Mouse (Mus musculus): Measurements from ENCODE around the gene Dnajb6.
"Not testable (repeated sequence)": the region's sequence is repeated elsewhere in the genome, so short reads cannot be mapped to it uniquely, and the experiment has no call there.

Gene Dnajb6

DNA sequence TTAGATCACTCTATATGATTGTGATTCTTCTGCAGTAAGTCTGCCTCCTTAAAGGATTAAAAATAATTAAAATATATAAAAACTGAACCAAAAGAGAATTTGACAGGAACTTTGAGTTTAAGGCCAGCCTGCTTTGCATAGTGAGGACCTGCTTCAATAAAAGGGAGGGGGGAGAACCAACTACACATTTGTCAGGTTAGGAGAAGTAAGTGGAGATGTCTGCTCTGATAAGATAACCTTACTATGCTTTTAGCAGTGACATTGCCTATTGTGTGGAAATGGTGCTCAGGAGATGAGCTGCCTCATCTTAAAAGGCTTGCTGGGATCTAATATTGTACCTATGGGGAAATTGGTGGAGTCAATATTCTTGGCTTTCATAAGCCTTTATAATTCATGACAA is 17.4 kb downstream of the Dnajb6 start:
- DNase-seq (ENCODE audit: low read depth in 1 of 2, low spot score in 2 of 2), result no peak

DNA sequence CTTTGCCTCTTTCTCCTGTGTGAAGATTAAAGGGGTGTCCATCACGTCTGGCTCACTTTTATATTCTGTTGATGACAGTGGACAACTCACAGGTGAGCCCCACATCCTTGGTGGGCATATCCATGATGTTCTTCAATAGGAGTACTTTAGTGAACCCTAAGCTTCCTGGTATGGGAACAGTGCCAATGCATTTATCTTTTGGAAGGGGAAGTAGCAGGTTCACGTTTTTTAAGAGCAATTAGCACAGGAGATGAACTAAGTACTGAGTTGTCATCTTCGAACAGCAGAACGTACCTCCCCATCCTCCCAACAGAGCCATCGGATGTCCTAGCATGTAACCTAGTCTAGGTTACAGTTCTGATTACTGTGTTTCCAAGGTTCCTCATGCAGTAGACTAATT is 23.8 kb downstream of the Dnajb6 start:
- no peak for DNase-seq (ENCODE audit: low read depth in 1 of 2, low spot score in 2 of 2)

DNA sequence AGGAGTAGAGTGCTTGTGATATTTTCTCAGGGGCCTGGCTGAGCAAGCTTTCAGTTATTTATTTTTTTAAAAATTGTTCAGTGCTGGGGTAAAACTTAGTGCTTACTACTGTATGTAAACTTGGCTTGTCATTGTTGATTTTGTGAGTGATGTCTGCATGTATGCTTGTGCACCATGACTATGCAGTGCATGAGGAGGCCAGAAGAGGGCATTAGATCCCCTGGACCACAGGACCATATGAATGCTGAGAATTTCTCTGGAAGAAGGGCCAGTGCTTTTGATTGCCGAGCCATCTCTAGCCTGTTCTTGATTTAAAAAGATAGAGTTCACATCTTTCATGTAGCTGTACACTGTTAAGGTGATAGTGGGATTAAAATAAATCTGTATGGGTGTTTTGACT is 35.4 kb downstream of the Dnajb6 start:
- DNase-seq (ENCODE audit: low read depth in 1 of 2, low spot score in 2 of 2), result no peak

DNA sequence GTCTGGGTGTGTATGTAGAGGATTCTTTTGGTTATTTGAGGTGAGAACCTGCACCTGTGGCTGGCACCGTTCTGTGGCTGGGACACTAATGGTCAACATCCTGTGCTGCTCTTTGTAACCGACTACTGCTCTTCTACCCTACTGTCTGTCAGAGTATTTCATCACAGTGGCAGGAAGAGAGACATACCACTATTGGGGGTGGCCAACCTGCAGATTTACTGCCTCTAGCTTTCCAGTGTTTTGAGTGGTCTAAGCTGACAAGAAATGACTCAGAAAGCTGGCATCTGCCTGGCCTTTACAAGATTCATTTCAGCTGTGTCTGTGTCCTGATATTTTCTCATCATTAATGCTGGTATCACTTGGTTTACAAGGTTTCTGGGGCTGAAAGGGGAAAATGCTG is 36.5 kb downstream of the Dnajb6 start:
- DNase-seq (ENCODE audit: low read depth in 1 of 2, low spot score in 2 of 2), result no peak

DNA sequence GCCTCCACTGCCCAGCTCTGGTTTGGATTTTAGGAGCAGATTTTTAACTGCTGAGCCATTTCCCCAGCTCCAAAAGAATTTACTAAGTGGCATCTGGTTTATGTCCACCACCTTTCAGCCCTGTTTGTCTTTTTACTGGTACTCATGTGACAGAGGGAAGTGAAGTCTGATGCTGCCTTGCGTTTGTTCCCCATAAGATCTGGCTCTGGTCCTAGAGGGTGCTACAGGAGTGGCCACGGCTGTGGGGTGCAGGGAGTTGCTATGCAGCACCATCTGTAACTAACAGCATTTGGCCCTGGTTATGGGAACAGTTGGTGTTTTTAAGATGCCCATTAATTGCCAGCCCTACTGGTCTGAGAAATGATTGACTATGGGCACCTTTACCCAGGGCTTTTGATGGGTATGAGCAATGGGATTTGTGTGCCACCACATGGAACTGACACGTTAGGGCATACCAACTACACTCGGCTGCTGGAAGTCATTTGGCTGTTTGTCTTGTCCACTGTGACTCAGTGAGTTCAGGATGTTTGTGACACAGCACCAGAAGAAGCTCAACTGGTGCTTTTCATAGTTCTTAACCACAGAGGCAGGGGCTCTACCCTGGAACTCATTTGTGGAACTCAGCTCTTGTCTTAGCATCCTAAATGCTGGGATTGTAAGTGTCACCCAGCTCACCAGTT is 37.3 kb downstream of the Dnajb6 start:
- no peak for DNase-seq (ENCODE audit: low read depth in 1 of 2, low spot score in 2 of 2)

DNA sequence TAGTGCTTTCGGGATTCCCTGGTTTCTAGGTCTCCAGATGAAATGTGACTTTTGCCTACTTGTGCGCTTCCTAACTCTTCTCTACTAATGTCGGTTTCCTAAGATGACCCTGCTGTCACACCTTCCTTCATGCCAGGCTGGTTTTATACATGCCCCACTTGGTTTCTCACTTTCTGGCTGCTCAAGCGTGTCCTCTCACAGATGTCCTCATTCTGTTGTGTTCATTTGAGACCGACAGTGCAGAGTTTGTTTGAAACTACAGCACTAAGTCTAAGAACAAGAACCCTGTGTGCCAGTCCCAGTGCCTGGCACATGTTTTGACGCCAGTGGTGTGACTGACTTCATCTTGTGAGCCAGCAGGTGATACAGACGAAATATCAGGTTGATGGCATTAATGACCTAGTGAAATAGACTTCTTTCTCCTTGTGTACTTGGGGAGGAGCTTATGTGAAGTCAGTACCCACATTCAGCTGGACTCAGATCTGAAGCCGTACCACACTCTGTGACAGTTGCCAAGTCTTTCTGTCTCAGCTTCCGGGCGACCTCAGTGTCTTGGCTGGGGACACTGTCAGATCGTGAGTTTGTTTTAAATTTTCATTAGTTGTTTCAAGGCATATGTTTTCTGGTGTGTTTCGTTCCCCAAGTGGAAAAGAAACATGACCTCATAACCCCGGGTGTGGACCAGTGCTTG is 38.1 kb downstream of the Dnajb6 start:
- no peak for DNase-seq (ENCODE audit: low read depth in 1 of 2, low spot score in 2 of 2)

DNA sequence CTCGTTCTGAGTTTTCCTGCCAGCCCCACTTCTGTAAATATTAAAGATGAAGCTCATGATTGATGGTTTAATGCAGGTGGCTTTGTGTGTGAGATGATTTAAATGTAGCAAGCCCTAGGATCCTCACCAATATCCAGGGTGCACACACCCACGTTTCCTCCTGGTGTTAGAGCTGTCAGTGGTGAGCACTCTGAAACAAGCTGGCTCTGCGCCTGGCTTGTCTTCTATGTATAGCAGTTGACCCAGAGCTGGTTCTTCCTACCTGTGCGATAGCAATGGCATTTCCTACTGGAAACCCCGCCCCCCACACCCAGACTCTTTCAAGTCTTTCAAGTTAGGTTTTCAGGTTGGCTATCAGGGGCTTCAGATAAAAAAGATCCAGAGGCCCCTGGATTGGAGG is 39.9 kb downstream of the Dnajb6 start:
- no peak for DNase-seq (ENCODE audit: low read depth in 1 of 2, low spot score in 2 of 2)

DNA sequence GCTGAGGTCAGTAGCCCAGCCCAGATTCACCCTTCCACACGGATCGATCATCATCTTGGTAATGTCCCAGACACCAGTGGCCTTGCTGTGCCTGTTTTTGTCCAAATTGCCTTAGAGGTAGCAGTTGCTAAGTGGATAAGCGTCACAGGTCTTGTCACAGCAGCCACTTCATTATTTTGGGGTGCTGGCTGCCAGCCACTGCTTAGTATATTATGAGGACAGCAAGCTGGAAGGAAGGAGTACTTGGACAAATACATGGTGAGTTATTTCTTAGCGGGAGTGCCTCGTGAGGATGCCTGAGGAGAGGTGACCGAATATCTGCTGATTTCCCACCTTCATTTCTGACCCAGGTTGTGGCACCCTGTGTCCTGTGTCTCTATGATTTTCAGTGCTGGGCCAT is 42.5 kb downstream of the Dnajb6 start:
- no peak for DNase-seq (ENCODE audit: low read depth in 1 of 2, low spot score in 2 of 2)

DNA sequence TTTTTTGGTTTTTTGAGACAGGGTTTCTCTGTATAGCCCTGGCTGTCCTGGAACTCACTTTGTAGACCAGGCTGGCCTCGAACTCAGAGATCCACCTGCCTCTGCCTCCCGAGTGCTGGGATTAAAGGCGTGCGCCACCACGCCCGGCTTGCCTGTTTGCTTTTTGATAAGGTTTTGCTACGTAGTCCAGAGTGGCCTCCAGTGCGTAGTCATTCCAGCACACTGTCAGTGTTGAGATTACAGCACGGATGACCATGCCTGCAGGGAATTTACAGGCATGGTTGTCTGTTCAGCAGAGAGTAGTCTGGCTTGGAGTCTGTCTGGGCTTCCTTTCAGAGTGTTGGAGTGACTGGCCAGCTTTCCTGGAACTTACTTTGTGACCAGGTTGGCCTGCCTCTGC is 44.2 kb downstream of the Dnajb6 start:
- not testable (repeated sequence) for DNase-seq (ENCODE audit: low read depth in 1 of 2, low spot score in 2 of 2)

DNA sequence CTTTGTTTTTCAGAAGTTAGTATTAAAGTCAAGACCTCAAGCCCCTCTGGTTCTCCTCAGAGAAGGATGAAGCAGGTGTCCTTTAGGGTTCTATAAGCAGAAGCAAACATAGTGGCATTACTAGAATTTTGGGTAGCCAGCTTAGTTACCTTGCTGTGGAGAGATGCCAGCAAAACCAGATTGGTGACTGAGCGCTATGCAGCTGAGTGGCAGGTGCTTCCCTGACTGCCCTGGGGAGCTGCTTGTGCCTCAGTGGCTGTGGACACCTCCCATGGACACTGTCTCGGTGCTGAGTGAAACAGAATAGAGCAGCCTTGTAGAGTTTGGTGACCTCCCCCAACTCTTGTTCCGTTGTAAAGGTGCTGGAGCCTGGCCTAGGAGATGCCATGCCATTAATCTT is 46.8 kb downstream of the Dnajb6 start:
- DNase-seq (ENCODE audit: low read depth in 1 of 2, low spot score in 2 of 2), result no peak

DNA sequence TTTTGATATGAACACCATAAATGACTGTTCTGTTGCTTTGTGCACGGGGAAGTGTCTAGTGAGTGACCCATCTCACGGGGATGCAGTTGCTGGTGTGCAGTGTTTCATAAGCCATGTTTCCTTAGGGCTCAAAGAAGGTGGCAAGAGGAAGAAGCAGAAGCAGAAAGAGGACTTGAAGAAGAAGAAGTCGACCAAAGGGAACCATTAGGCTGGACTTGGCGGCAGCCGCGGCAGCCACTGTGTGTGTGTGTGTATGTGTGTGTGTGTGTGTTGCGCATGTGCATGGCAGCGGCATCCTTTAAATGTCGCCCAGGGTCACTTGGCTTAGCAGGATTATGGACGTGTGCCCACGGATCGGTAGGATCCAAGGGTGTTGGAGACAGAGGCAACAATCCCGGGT is 49.4 kb downstream of the Dnajb6 start:
- not testable (repeated sequence) for DNase-seq (ENCODE audit: low read depth in 1 of 2, low spot score in 2 of 2)

DNA sequence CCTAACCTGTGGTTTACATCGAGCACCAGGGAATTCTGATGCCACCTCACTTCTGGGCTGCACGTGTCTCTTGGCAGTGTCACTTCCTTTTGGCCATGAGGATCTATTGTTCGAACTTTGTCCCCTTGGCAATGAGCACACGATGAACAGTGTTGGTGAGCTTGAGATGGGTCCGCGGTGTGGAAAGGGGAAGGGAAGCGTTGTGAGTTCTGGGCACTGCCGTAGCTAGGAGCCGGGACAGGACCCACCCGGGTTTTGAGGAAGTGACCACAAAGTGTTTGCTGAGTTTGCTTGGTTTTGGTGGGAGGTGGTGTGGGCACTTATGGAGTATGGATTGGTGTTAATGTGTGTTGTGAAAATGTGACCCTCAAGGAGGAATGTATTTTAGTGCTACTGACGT is 50.5 kb downstream of the Dnajb6 start:
- not testable (repeated sequence) for DNase-seq (ENCODE audit: low read depth in 1 of 2, low spot score in 2 of 2)

DNA sequence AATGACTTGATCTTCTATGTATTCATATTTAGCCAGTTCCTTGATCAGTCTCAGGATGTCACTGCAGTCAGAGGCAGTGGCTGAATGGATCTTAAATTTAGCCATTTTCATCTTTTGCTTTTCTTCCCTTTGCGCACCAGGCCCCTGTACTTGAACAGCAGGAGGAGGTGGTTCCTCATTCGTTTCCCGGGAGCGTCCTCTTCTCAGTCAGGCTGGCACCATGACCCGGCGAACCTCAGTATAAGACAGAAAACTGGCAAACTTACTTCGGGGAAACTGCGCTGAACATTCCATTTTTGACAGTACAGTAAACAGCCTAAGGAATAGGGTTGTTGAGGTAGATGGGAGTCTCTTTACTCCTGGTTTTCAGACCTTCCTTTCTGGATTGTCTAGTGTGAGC is 59.4 kb downstream of the Dnajb6 start:
- not testable (repeated sequence) for DNase-seq (ENCODE audit: low read depth in 1 of 2, low spot score in 2 of 2)

DNA sequence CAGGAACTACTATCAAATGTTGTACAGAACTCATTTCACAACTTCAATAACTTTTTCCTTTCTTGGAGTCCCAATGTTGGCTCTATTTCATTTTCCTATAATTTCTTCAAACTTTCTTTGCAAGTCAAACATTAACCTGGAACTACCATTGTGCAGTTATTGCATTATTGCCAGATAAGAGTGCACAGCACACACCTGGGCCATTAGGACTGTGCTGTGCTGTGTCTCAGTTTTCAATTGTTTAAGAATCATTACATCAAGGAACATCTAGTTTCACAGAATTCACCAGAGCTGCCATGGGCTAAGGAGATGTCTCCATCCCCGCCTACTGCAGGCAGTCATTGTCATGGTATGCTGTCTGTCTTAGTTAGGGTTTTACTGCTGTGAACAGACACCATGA is 73.5 kb downstream of the Dnajb6 start:
- DNase-seq (ENCODE audit: low read depth in 1 of 2, low spot score in 2 of 2), result no peak

DNA sequence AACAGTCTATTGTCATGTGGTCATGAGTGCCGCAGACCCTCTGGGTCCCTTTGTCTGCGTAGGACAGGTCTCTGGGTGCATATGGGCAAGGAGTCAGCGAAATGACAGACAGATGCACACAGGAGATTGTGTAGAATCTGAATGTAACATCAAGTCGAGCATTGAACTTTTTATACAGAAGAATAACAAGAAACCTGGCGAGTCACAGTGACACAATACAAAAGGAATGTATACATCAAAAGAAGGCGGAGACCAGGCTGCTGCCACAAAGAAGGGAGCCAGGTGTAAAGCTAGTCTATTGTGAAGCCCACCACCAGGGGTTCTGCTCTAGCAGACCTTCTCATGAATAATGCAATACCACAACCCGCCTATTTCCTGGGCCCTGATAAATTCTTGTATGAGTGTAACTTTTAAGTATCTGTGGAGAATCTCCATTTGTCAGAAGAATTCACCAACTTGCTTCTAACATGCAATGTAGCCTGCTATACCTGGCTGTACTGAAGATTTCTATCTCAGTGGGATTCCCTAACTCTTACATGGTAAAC is 76.0 kb downstream of the Dnajb6 start:
- not testable (repeated sequence) for DNase-seq (ENCODE audit: low read depth in 1 of 2, low spot score in 2 of 2)

DNA sequence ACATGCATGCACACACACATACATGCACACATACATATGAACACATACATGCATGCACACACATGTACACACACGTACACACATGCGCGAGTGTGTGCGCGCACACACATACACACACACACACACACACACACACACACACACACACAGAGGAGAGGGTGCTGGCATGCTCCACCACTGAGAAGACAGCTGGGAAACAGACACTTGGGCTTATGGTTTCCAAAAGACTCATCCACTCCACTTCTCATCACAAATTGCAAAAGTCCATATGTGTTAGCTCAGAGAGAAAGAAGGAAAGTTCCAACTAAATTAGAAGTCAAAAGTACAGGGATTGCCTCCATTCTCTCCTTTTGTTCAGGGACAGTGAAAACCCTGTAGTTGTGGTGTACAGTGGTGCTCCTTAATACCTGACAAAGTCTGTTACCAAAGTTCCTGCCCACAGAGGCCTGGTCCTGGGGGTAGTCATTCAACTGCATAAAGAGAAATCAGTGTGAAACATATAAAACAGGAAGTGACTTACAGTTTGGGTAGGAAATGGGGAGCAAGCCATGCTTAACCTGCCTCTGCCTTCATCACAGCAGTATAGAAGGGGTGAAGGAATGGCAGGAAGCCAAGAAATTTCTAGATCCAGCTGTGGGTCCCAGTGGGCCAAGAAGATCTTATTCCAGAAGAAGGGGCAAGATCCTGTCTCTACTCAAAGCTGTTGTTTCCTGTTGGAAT is 81.2 kb downstream of the Dnajb6 start:
- no peak for DNase-seq (ENCODE audit: low read depth in 1 of 2, low spot score in 2 of 2)

DNA sequence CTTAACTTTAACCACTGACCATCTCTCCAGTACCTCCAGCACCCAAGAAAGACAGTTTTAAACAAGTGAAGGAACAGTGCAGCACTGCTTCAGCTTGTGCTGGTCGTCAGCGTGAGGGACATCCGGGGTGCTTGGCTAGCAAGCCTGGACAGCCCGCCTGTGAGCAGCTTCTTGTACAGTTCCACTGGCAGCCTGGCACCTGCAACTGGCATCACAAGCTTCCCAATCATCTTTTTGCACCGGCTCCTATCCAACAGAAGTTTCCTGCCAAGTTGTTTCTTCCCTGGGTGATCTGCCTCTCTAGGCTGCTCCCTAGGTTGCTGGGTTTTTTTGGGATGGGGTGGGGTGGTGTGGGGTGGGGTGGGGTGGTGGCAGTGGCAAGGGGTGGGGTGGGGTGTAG is 81.9 kb downstream of the Dnajb6 start:
- DNase-seq (ENCODE audit: low read depth in 1 of 2, low spot score in 2 of 2), result no peak

DNA sequence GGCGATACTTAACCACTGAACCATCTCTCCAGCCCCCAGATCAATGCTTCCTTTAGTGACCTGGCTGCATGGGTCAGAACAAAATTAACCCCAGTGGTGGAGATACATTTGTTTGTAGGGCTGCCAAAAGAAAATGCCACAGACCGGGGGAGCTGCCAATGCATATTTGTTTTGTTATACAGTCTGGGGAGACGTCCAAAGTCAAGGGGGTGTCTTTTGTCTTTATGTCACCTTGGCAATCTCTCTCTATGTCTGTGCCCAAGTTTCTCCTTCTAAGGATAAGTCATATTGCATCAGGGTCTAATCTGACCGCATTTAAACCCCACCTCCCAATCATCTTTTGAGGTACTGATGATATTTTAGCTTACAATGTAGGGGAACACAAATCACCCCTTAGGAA is 82.8 kb downstream of the Dnajb6 start:
- no peak for DNase-seq (ENCODE audit: low read depth in 1 of 2, low spot score in 2 of 2)

DNA sequence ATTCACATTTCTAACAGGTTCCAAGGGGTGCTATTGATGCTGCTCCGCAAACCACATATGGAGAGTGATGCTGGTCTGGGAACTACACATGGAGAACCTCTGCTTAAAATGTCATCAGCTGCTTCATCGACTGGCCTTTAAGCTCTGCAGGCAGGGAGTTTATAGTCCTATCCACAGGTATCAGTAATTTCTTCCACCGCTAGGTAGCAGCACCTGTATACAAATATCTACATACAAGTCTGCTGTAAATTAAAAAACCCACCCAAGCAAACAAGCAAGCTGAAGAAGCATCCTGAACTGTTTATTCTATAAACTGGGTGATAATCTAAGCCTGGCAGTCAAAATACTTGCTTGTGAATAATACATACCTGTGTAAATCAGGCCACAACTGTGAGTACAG is 89.3 kb downstream of the Dnajb6 start:
- no peak for DNase-seq (ENCODE audit: low read depth in 1 of 2, low spot score in 2 of 2)

DNA sequence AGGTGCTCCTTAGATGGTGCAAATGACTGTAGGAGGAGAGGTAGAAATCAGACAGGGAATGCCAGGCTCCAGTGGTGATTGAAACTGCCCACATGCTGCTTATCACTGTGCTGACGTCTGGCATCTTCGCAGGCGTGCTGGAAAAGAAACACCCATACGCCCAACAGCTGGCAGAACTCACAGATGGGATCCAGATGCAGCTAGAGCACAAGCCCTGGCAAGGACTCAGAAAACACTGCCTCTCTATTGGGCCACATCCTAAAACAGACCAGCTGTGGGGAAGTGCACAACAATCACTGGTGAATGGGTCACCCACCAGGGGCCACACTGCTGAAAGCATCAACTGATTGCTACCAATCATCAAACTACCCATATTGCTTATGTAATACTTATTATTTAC is 91.3 kb downstream of the Dnajb6 start:
- DNase-seq (ENCODE audit: low read depth in 1 of 2, low spot score in 2 of 2), result no peak

DNA sequence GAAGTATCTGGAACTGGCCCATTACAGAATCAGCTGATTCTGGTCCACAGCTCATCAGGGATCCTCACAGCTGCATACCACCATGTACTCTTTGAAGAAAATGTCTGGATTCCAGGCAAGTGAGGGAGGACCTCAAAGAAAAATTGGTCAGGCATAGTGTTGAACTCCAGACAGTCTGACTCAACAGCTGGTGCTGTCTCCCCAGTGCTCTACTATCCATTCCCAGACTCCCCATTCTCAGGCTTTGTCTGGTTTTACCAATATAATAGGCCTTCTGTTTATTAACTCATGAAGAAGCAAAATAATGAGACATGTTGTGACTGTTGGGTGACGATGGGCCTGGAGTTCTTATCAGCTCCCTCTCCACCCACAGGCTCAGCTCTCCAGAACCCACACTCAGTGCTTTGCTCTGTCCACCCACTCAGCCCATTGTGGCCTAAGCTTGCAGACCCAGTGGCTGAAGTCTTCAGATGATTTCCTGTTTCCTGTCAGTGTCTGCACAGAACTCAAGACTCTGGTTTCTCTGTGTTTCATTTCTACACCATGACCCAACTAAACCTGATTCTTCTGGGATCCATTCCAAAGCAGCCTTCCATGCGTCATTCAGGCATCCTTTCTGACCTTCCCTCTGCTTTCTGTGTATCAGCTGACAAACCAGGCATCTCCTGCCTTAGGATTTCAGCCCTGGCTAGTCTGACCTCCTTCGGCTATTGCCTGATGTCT is 107.1 kb downstream of the Dnajb6 start:
- DNase-seq (ENCODE audit: low read depth in 1 of 2, low spot score in 2 of 2), result no peak

DNA sequence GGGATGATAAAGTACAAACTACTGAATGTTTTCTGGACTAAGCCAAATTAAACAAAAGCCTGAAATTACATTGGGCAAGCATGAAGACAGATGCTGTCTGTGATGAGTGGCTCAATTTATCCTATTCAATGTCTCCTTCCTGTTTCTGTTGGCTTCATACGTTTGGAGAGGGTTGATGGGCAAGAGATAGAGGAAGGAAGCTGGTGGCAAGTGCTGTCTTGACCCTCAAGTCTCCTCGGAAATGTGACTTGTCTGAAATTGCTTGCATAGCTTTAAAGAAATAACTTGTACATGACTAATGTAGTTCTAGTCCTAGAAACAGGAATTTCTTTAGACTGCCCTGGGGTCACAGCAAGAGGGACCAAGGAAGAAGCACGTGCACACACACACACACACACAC is 109.5 kb downstream of the Dnajb6 start:
- no peak for DNase-seq (ENCODE audit: low read depth in 1 of 2, low spot score in 2 of 2)

All from monocyte, adult 2 months (primary cell).